Mouse (Mus musculus): Measurements from ENCODE around the gene Stx4a.
"Not testable (repeated sequence)": the region's sequence is repeated elsewhere in the genome, so short reads cannot be mapped to it uniquely, and the experiment has no call there.

Stx4a gene

DNA sequence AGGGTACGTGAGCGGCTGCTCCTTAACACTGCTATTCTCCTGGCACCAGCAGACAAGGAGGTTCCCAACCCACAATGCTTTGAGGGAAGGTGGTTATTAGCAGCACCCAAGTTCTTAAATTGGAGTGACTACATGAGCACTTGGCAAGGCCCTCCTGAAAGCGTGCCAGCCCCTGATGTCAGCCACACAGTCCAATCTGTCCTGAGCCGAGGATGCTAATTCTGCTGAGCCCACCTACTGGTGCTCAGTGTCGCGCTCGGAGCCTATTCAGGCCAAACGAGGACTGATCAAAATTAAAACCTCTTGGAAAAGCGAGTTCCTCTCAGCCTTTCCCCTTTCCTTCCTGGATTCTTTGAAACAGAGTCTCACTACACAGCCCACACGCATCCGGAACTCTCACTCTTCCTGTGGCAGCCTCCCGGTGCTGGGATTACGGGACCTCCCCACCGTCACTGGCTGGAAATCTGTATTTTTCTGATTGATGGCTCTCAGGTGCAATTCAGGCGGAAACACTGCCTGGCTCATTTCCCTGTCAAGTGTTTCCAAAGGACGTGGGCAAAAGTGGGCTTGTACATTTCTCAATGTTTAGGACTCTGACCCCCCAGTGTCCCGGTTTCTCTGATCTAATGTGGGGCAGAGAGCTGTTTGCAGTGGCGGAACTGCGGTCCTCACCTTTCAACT, 9.7 kb upstream of the Stx4a start:
- DNase-seq (ENCODE audit: low spot score in 2 of 2), result peak; percentile 72 to 83

- no peak for DNase-seq (ENCODE audit: low spot score in 2 of 2)
These were observed 8.9 kb upstream of the Stx4a start for GRCm38 (mm10) chr7:127815116-127815665.

GRCm38 (mm10) chr7:127815954-127816821, 7.9 kb upstream of the Stx4a start:
- peak; percentile 84 to 91 for DNase-seq (ENCODE audit: low spot score in 2 of 2)

DNA sequence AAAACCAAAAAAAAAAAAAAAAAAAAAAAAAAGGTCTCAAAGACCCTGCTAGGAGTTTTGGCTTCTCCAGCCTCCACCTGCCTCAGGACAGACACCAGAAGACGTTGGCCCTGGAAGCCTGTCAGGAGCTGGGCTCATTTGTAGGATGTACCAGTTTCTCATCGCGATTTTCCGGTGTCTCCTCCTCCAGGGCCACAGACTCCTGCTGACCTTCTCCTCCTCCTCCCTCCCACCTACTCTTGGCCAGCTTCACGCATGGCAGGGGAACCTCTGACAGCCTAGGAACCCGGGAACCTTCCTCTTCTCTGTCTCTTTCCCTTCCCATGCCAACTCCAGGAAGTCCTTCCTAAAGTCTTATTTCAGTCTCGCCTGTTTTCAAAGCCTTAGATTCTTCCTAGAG, 7.0 kb upstream of the Stx4a start:
- no peak for DNase-seq (ENCODE audit: low spot score in 2 of 2)

GRCm38 (mm10) chr7:127817776-127818175, 6.3 kb upstream of the Stx4a start:
- no peak for DNase-seq (ENCODE audit: low spot score in 2 of 2)

- no peak for DNase-seq (ENCODE audit: low spot score in 2 of 2)
These were observed 3.1 kb upstream of the Stx4a start for GRCm38 (mm10) chr7:127820836-127821509.

DNA sequence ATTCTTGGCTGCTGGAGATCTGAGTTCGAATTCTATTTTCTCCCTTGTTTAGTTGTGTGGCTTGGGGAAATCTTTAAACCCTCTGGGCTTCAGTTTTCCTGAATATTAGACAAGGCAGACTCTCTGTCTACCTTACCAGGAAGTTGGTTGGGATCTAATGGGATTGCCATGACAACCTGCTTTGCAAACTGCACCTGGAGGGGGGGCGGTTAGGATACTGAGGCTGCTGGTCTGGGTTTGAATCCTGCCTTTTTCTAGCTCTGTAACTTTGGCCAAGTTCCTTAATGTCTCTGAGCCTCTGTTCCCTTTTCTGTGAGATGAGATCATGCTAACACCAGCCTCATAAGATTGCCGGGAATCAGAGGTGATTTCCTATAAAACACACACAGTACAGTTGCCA, 1.6 kb upstream of the Stx4a start:
- DNase-seq (ENCODE audit: low spot score in 2 of 2), result no peak

DNA sequence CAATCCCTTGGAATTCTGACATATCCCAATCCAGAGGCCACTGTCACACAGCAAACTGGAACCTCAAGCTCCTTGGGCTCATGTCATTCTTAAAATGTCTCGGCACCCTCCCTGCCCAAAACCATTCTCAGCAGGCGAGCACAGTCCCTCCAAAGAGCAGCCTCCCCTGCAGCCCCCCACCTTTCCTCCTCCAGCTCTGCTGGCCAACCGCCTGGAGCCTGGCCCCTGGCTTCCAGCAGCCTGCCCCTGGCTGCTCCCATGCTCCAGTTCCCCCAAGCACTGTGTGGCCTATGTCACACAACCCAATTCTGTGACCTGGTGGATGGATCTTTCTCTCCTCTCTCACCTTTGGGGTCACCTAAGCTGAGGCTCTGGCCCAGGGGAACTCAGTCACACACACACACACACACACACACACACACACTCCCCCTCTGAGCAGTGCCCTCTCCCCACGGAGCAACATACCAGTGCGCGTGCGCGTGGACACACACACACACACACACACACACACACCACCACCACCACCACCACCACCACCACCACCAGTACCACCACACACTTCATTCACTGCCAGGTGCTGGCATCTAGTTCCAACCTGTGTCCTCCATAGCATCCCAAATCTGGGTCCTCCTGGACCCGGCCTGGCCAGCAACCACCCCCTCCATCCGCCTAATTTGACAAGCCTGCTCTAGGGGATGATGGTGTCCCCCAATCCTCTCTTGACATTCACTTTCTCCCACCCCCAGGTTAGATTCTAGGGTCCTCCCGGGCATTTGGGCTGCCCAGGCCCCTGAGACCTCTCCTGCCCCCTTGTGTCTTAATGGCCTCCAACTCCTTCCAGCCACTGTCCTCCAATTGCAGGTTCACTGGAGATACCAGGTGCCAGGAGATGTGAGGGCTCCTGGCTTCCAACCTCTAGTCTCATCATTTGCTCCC, 590 bp upstream of the Stx4a start:
- DNase-seq (ENCODE audit: low spot score in 2 of 2), result no peak

DNA sequence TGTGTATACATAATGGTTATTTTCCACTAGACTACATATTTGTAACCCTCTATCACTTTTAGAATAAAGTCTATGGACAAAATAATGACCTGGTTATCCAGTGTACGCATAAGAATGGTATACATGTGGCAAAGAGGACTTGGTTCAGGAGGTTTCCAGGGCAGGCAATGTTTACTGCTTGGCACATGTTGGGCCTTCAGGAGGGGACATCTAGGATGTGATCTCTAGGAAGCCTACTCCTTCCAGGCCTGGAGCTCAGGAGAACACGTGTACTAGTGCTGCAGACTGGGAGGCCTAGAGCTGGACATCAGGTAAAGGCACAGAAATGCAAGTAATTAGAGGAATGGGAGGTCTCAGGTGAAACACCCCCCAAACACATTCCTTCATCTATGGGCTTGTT, 11.5 kb downstream of the Stx4a start:
- no peak for DNase-seq (ENCODE audit: low spot score in 2 of 2)

GRCm38 (mm10) chr7:127837473-127837872, 13.4 kb downstream of the Stx4a start:
- DNase-seq (ENCODE audit: low spot score in 2 of 2), result no peak

GRCm38 (mm10) chr7:127837878-127838277, 13.8 kb downstream of the Stx4a start:
- DNase-seq (ENCODE audit: low spot score in 2 of 2), result not testable (repeated sequence)

GRCm38 (mm10) chr7:127840031-127840430, 15.9 kb downstream of the Stx4a start:
- DNase-seq (ENCODE audit: low spot score in 2 of 2), result not testable (repeated sequence)

DNA sequence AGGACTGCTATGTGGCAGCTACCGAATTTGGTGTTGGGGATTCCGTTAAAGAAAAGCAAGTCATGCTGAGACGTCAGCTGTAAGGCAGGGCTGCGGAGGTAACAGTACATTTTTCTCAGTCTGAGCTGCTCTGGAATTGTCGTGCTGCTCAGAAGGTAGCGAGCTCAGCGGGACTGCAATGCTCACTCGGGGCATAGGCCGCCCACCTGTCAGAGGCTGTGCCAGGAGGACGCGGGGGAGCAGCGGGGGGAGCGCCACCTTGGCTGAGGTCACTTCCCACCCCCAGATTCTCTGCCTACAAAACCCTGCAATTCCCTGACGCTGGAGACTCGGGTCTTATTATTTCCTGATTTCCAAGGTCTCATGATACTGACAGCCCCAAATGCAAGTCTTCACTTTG, 16.8 kb downstream of the Stx4a start:
- DNase-seq (ENCODE audit: low spot score in 2 of 2), result no peak

DNA sequence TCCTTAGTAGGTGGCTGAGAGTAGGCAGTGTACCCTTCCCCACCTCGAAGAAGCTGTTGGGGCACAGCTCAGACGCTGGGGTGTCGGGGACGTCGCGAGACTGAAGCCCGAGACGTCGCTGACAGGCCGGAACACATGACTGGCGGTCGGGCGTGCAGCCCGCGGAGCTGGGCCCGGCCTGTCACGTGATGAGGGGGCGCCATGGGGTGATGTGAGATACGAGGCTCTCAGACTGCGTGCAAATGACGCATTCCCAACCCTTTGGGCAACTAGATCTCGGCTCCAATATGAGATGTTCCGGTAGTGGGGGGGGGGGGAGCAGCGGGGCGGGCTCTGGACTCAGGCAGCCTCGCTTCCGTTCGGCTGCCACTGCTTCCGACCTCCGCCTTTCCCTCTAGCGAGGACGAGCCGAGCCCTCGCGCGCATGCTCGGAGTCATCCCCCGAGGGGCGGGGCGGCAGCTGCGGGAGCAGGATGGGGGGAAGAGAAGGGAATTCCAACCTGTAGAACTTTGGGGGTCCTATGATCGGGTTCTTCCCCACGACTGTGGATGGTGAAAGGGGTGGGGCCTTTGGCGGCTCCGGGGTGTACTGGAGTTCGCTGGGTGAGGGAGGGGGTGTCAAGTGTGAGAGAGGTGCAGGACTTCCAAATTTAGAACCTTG, 17.4 kb downstream of the Stx4a start:
- DNase-seq (ENCODE audit: low spot score in 2 of 2), result peak; percentile 96

DNA sequence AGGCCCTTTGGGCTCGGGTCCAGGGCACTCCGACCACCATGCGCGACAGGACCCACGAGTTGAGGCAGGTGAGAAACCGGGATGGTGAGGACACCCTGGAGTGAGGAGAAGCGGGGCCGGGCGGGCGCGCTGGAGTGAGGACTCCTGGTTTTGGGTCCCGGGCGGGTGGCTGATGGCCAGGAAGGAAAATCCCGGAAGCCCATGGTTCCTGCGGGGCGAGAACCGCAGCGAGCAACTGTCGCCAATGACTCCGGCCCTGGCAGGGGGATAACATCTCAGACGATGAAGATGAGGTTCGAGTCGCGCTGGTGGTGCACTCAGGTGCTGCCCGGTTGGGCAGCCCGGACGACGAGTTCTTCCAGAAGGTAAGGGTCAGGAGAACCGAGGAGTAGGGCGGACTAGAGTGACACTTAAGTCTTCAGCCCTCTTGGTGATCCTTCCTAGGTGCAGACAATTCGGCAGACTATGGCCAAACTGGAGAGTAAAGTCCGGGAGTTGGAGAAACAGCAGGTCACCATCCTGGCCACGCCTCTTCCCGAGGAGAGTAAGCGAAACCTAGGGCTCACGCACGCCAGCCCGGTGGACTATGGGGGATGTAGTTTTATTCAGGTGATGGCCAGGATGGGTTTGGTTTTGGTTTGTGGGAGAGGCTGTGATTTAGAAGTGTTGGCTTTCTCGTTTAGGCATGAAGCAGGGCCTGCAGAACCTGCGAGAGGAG, 18.1 kb downstream of the Stx4a start:
- peak in 1 of 2 experiments; percentile 83 for DNase-seq (ENCODE audit: low spot score in 2 of 2)

- no peak for DNase-seq (ENCODE audit: low spot score in 2 of 2)
These were observed 26.1 kb downstream of the Stx4a start for GRCm38 (mm10) chr7:127849973-127850875.

- DNase-seq (ENCODE audit: low spot score in 2 of 2), result no peak
These were observed 26.8 kb downstream of the Stx4a start for GRCm38 (mm10) chr7:127850906-127851305.

- DNase-seq (ENCODE audit: low spot score in 2 of 2), result no peak
These were observed 34.2 kb downstream of the Stx4a start for GRCm38 (mm10) chr7:127858258-127858657.

DNA sequence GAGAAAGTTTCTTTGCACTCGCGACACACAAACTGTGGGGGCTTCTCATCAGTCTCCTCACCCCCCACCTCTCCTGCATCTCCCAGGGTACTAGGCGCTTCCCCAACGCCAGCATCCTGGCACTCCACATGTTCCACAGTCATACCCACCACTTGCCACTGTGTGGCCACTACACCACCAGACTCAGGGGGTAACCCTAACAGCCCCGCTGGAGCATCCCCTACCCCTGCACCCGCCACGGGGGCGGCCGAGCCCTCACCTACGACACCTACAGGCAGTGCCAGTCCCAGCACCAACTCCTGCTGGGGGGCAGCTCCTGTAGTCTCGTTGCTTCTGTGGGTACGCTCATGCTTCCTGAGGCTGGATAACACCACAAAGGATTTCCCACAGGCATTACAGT, 42.3 kb downstream of the Stx4a start:
- DNase-seq (ENCODE audit: low spot score in 2 of 2), result no peak
